Mouse (Mus musculus): ENCODE results near the gene Ctsj.

Ctsj gene

DNA sequence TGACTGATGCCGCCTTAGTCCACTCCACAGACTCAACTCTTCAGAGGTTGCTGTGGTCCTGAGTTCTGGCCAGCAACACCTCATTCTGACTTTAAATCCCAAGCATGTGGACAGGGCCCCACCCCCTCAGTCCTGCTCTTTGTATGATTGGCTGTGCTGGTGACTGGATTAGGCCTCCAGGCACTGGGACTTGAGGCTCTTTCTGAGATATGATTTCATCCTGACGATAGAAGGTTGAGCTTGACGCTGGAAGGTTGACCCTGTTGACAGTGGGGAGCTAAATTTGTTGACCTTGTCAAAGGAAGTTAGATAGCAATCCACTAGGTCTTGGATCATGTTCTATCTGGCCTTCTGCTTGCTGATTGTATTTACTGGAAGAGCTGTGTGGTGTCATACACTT, at the start of gene Ctsj:
Ctsj (minus strand) TSS at position 101 of the 400 bp plus-strand sequence.
- TF ChIP-seq GATA4 (IDR thresholded peaks at IDR 0.05; ENCODE audit: insufficient replicate concordance, low read length) = no peak

DNA sequence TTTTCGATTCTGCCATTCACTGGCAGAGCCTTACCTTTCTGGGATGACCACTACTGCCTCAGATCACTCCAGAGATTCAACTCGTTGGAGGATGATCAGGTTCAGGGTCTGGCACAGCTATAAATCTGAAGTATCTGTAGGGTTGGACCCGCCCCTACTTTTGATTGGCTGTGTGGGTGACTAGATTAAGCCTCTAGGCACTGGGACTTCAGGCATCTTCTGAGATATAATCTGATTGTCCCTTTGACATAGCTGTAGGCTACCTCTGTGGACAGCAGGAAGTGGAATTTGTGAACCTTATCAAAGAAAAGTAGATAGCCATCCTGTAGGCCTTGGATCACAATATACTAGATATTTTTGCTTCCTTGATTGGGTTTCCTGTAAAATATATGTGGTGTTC, 34.8 kb upstream of the Ctsj start, which contains the start of gene Ctsq:
Ctsq (minus strand) TSS at position 101 of the 400 bp plus-strand sequence.
- TF ChIP-seq GATA4 (IDR thresholded peaks at IDR 0.05; ENCODE audit: insufficient replicate concordance, low read length) = no peak

DNA sequence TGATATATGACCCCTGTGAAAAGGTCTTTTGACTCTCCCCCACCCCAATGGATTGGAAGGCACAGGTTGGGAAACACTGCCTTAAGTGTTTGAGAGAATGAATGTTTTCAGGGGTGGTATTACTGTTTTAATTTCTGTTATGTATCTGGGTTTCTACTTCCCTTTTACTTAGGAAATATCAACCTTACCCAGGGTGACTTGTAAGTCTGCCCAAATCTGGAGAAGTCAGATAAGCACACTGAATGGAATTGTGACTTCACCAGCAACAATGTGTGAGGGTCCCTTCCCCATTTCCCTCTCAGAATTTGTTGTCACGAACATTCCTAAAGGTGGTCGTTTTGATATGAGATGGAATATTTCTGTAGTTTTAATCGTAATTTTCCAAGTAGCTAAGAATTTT, 17.0 kb upstream of the Ctsj start:
- TF ChIP-seq GATA4 (IDR thresholded peaks at IDR 0.05; ENCODE audit: insufficient replicate concordance, low read length) = no peak

DNA sequence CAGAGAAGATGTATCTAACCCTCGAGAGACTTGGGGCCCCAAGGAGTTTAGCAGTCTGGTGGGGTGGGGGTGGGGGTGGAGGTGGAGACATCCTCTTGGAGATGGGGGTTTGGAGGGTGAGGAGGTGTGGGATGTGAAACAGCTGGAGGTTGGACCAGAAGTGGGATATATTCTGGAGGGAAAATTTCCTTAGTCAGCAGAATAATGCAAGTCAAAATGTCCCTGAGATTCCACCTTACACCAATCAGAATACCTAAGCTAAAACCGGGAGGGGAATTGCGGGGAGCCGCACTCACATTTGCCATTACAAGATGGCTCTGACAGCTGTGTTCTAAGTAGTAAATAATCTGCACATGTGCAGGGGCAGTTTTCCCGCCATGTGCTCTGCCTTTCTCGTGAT, 16.1 kb upstream of the Ctsj start:
- TF ChIP-seq GATA4 (IDR thresholded peaks at IDR 0.05; ENCODE audit: insufficient replicate concordance, low read length) = no peak

DNA sequence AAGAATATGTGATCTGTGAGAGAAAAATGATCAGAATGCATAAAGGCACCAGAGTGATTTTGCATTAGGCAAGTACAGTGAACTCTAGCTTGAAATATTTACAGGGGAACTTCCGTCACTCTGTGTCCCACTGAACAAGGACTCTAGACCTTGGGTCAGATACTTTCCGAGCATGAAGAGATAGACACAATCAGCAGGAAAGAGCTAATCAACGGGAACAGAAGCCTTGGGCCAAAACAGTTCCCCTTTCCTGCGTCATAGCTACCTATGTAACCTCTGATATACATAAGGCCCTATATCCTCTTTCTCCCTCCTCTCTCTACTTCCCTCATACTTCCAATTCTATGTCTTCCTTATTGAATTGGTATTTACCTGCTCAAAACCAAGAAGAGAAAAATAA, 4.4 kb upstream of the Ctsj start:
- TF ChIP-seq GATA4 (IDR thresholded peaks at IDR 0.05; ENCODE audit: insufficient replicate concordance, low read length) = no peak

DNA sequence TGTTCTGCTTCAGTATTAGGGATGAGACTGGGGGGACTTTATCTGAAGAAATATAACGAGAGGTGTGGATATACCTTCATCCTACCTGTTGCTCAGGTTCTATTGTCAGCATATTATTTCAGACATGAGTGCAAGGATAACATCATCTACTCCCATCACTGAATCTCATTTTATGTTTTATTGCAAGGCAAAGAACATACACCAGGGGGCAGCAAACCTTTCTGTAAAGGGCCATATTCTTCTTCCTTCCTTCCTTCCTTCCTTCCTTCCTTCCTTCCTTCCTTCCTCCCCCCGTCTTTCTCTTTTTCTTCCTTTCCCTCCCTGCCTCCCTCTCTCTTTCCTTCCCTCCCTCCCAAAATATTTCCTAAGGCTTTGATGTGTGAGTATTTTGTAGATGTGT, 8.2 kb downstream of the Ctsj start:
- TF ChIP-seq GATA4 (IDR thresholded peaks at IDR 0.05; ENCODE audit: insufficient replicate concordance, low read length) = no peak

DNA sequence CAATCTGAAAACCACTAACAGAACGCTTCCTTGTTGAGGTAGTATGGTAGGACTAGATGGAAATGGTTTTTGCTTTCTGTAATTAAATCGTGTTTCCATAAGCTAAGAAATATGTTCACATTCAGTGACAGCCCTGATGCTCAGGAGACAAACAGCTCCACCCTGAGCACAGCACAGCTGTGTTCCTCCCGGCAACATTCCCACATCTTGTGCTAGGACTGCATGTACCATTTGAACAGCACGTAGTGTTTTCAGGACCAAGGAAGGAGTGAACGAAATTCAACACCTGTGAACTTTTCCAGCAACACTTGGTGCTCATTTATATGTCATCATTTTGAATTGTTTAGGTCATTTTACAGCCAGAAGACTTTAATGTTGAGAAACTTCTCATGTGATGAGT, 44.1 kb downstream of the Ctsj start:
- TF ChIP-seq GATA4 (IDR thresholded peaks at IDR 0.05; ENCODE audit: insufficient replicate concordance, low read length) = no peak

Measured in liver, adult (tissue).